Mouse (Mus musculus) kidney, adult 2 months (tissue): Measurements from ENCODE around the gene Dnajb2. TPM values are rescaled to one million over a fixed set of nuclear protein-coding genes. Genes with fewer than 3 reads are reported as not detected.

ENCODE experiments used
- DNase-seq: peaks from one replicate; pipeline ENCODE4 v3.0.0; 2021
- H3K27ac ChIP-seq: fragments of 200-500 bp; 2 replicates; pipeline ENCODE4 v1.5.1; 2012; ENCODE audit warnings: low read depth, low read length, control low read depth, inconsistent platforms; ENCODE audit not compliant: insufficient read depth
- H3K27me3 ChIP-seq: fragments of 200-500 bp; replicated peaks from 2 replicates; pipeline ENCODE4 v1.6.1; 2012; ENCODE audit warnings: mild to moderate bottlenecking, moderate library complexity, low read length, inconsistent platforms; ENCODE audit not compliant: control insufficient read depth, insufficient read depth
- H3K36me3 ChIP-seq: fragments of 200-500 bp; 2 replicates; pipeline ENCODE4 v1.6.1; 2012; ENCODE audit warnings: mild to moderate bottlenecking, moderate library complexity, low read length, inconsistent platforms; ENCODE audit not compliant: control insufficient read depth, insufficient read depth
- H3K4me1 ChIP-seq: fragments of 200-500 bp; 2 replicates; pipeline ENCODE4 v1.6.1; 2011; ENCODE audit warnings: low read length; ENCODE audit not compliant: control insufficient read depth, insufficient read depth
- H3K4me3 ChIP-seq: fragments of 200-500 bp; 2 replicates; pipeline ENCODE4 v1.5.1; 2011; ENCODE audit warnings: mild to moderate bottlenecking, low read depth, low read length, control low read depth; ENCODE audit not compliant: insufficient read depth
- CTCF ChIP-seq: fragments of 200-500 bp; conservative IDR thresholded peaks from 2 replicates; pipeline ENCODE4 v1.5.1; 2011; ENCODE audit warnings: low read depth, mild to moderate bottlenecking, control low read depth, low read length, moderate library complexity, mixed read lengths; ENCODE audit not compliant: insufficient read depth, insufficient read length
- POLR2A ChIP-seq: fragments of 200-500 bp; IDR thresholded peaks from one replicate; pipeline ENCODE4 v1.6.1; 2011; ENCODE audit warnings: low read depth, low read length, control low read depth
- WGBS: fragments of 180-500 bp; shearing (Covaris S2); methylation state at CpG from one replicate; pipeline ENCODE4 v1.1.7; 2018; 5-methylcytosine and 5-hydroxymethylcytosine counted together
- polyA plus RNA-seq: library from polyadenylated mRNA; depleted of rRNA; stranded (reverse); fragments of >200 nt; gene quantifications from 2 replicates; pipeline ENCODE4 v1.2.3, GENCODE M21; 2012; rRNA removed

Dnajb2 gene
- polyA plus RNA-seq: 41.1 and 42.6 TPM in 2 replicates

- peak; percentile 96 for DNase-seq
- Histone ChIP-seq H3K27ac (peak within 1 kb of the TSS; percentile 100), H3K27me3 (no peaks in the 10 kb centered on the region), H3K4me3 (peak within 1 kb of the TSS; percentile 83), H3K4me1 (peaks cover 12% of the 10 kb centered on the region), H3K36me3 (no peaks in the 10 kb centered on the region; the same call in 1 of the 2 replicates)
- TF ChIP-seq POLR2A (peak; percentile 69), CTCF (no peak)
- WGBS: under 1% methylated on average over 64 of the region's 64 CpGs
Observed at GRCm38 (mm10) chr1:75236117-75237050, at the start of gene Dnajb2. TSS of gene Dnajb2 (plus strand) at chr1:75236406.

DNA sequence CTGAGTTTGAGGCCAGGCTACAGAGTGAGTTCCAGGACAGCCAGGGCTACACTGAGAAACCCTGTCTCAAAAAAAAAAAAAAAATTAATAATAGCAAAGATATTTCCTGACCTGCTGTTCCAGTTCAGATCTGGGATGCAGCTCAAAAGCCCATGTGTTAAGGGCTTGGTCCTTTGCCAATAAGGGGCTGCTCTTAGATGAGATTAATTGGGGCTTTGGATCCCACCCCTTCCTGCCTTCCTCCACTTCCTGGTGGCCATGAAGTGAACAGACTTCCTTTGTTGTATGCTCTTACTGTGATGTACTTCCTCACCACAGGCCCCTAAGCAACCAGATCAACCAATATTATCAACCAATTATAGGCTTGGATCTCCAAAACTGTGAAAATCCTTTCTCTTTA lies 49.1 kb upstream of the Dnajb2 start:
- Histone ChIP-seq H3K4me1 (peaks cover 3% of the 10 kb centered on the region; the same call in 1 of the 2 replicates), H3K27ac (no peak overlapping the region), H3K27me3 (no peaks in the 10 kb centered on the region), H3K4me3 (no peak overlapping the region), H3K36me3 (peaks cover 3% of the 10 kb centered on the region)
- TF ChIP-seq CTCF: no peak
- TF ChIP-seq POLR2A: no peak
- DNase-seq: peak; percentile 17

GRCm38 (mm10) chr1:75187914-75188483 lies 48.2 kb upstream of the Dnajb2 start:
- H3K4me3 ChIP-seq: no peak overlapping the region
- DNase-seq: no peak
- H3K27me3 ChIP-seq: no peaks in the 10 kb centered on the region
- TF ChIP-seq POLR2A: no peak
- TF ChIP-seq CTCF: no peak
- WGBS: 79% methylated on average over 2 of the region's 2 CpGs
- no peak overlapping the region for H3K27ac ChIP-seq
- no peaks in the 10 kb centered on the region; the same call in 1 of the 2 replicates for H3K36me3 ChIP-seq
- peaks cover 3% of the 10 kb centered on the region; the same call in 1 of the 2 replicates for H3K4me1 ChIP-seq

GRCm38 (mm10) chr1:75190577-75190976 lies 45.6 kb upstream of the Dnajb2 start:
- Histone ChIP-seq H3K4me1 (peaks cover 10% of the 10 kb centered on the region; the same call in 1 of the 2 replicates), H3K4me3 (no peak overlapping the region), H3K27me3 (no peaks in the 10 kb centered on the region), H3K27ac (no peak overlapping the region), H3K36me3 (no peaks in the 10 kb centered on the region; the same call in none of the 2 replicates)
- no peak for DNase-seq
- TF ChIP-seq POLR2A (no peak), CTCF (no peak)
- WGBS: 43% methylated on average over 2 of the region's 2 CpGs

- no peak for TF ChIP-seq CTCF
- no peak for TF ChIP-seq POLR2A
- WGBS: 40% methylated on average over 5 of the region's 5 CpGs
- Histone ChIP-seq H3K27me3 (no peaks in the 10 kb centered on the region), H3K4me1 (peaks cover 10% of the 10 kb centered on the region; the same call in 1 of the 2 replicates), H3K4me3 (peak overlapping the region; percentile 88), H3K27ac (peak overlapping the region; percentile 17; the same call in 1 of the 2 replicates), H3K36me3 (no peaks in the 10 kb centered on the region; the same call in none of the 2 replicates)
- DNase-seq: no peak
Observed at GRCm38 (mm10) chr1:75191258-75191621, 45.0 kb upstream of the Dnajb2 start.

DNA sequence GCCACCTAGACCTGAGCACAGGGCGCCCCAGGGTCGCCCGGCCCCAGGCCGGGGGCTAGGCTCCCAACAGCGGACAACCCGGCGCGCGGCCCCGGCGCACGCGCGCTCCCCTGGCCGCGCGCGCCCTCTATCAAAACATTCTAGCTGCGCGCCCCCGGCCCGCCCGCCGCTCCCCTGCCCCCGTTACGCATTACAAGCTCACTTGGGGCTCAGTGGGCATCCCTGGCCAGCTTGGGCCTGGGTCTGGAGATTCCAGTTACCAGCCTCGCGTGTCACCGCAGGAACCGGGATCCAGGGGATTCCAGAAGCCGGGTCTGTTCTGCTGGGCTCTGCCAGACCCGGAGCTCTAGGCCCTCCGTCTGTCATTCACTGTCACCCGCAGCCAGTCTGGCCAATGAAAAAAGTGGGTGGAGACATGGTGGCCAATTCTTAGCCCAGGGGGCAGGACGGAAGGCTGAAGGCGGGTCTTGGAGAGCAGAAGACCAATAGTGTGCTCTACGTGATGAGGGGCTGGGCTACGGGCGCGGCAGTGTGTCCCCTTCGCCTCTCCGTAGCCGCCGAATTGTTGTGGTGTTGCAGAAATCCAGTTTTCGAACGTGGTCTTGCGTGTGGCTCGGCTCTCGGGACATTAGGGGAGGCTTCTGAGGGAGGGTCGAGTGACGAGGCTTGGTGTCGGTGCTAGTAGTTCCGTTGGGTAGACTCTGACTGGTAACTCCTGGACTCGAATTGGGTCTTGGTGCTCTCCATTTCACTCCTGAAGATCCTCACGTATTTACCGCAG lies 44.4 kb upstream of the Dnajb2 start, which contains the start of the genes Ankzf1 and Atg9a:
TSS of gene Ankzf1 (plus strand) at position 530 of the 781 bp plus-strand sequence.
TSS of gene Atg9a (minus strand) at position 575 of the 781 bp plus-strand sequence.
- Histone ChIP-seq H3K27me3 (no peaks in the 10 kb centered on the region), H3K4me1 (peaks cover 10% of the 10 kb centered on the region; the same call in 1 of the 2 replicates), H3K36me3 (no peaks in the 10 kb centered on the region; the same call in none of the 2 replicates), H3K4me3 (peak within 1 kb of the TSS; percentile 88), H3K27ac (peak within 1 kb of the TSS; percentile 94)
- WGBS: under 1% methylated on average over 55 of the region's 56 CpGs
- peak; percentile 31 for TF ChIP-seq POLR2A
- no peak for TF ChIP-seq CTCF
- peak; percentile 99 for DNase-seq
